Mouse (Mus musculus): ENCODE measurements around the gene Plod3. TPM values are rescaled to one million over a fixed set of nuclear protein-coding genes. Genes with fewer than 3 reads are reported as not detected.
"Not testable (repeated sequence)": the region's sequence is repeated elsewhere in the genome, so short reads cannot be mapped to it uniquely, and the experiment has no call there.

Plod3 gene
- polyA plus RNA-seq (2012; rRNA removed): 36.3 and 39.0 TPM in 2 replicates

- peak; percentile 95 to 98 for DNase-seq (ENCODE audit: extremely low spot score in 1 of 2, low spot score in 1 of 2)
Measured at GRCm38 (mm10) chr5:136986695-136987137, at the start of gene Plod3. Gene Plod3, plus strand, starts transcription at chr5:136987019.

GRCm38 (mm10) chr5:136937621-136938020 is 49.2 kb upstream of the Plod3 start:
- no peak for DNase-seq (ENCODE audit: extremely low spot score in 1 of 2, low spot score in 1 of 2)

GRCm38 (mm10) chr5:136939284-136939683 is 47.5 kb upstream of the Plod3 start:
- no peak for DNase-seq (ENCODE audit: extremely low spot score in 1 of 2, low spot score in 1 of 2)

- not testable (repeated sequence) for DNase-seq (ENCODE audit: extremely low spot score in 1 of 2, low spot score in 1 of 2)
Measured at GRCm38 (mm10) chr5:136940029-136940428, 46.8 kb upstream of the Plod3 start.

GRCm38 (mm10) chr5:136940845-136941560 is 45.8 kb upstream of the Plod3 start:
- no peak for DNase-seq (ENCODE audit: extremely low spot score in 1 of 2, low spot score in 1 of 2)

- DNase-seq (ENCODE audit: extremely low spot score in 1 of 2, low spot score in 1 of 2): no peak
Measured at GRCm38 (mm10) chr5:136942781-136943180, 44.0 kb upstream of the Plod3 start.

GRCm38 (mm10) chr5:136943382-136943781 is 43.4 kb upstream of the Plod3 start:
- no peak for DNase-seq (ENCODE audit: extremely low spot score in 1 of 2, low spot score in 1 of 2)

GRCm38 (mm10) chr5:136945084-136945483 is 41.7 kb upstream of the Plod3 start:
- DNase-seq (ENCODE audit: extremely low spot score in 1 of 2, low spot score in 1 of 2): peak in 1 of 2 experiments; percentile 31

GRCm38 (mm10) chr5:136947874-136948273 is 38.9 kb upstream of the Plod3 start:
- DNase-seq (ENCODE audit: extremely low spot score in 1 of 2, low spot score in 1 of 2): no peak

- DNase-seq (ENCODE audit: extremely low spot score in 1 of 2, low spot score in 1 of 2): not testable (repeated sequence)
Measured at GRCm38 (mm10) chr5:136949551-136950336, 37.1 kb upstream of the Plod3 start.

- no peak for DNase-seq (ENCODE audit: extremely low spot score in 1 of 2, low spot score in 1 of 2)
Measured at GRCm38 (mm10) chr5:136950521-136950920, 36.3 kb upstream of the Plod3 start.

- no peak for DNase-seq (ENCODE audit: extremely low spot score in 1 of 2, low spot score in 1 of 2)
Measured at GRCm38 (mm10) chr5:136952153-136952552, 34.7 kb upstream of the Plod3 start.

GRCm38 (mm10) chr5:136953015-136953414 is 33.8 kb upstream of the Plod3 start, which contains the start of gene Fis1:
Gene Fis1, plus strand, starts transcription at chr5:136953275.
- DNase-seq (ENCODE audit: extremely low spot score in 1 of 2, low spot score in 1 of 2): peak; percentile 93 to 98

GRCm38 (mm10) chr5:136953440-136953951 is 33.3 kb upstream of the Plod3 start:
- peak in 1 of 2 experiments; percentile 59 for DNase-seq (ENCODE audit: extremely low spot score in 1 of 2, low spot score in 1 of 2)

GRCm38 (mm10) chr5:136955622-136956021 is 31.2 kb upstream of the Plod3 start:
- no peak for DNase-seq (ENCODE audit: extremely low spot score in 1 of 2, low spot score in 1 of 2)

GRCm38 (mm10) chr5:136957250-136957649 is 29.6 kb upstream of the Plod3 start:
- no peak for DNase-seq (ENCODE audit: extremely low spot score in 1 of 2, low spot score in 1 of 2)

- DNase-seq (ENCODE audit: extremely low spot score in 1 of 2, low spot score in 1 of 2): no peak
Measured at GRCm38 (mm10) chr5:136958991-136959605, 27.7 kb upstream of the Plod3 start.

GRCm38 (mm10) chr5:136960053-136960452 is 26.8 kb upstream of the Plod3 start:
- DNase-seq (ENCODE audit: extremely low spot score in 1 of 2, low spot score in 1 of 2): no peak

- peak in 1 of 2 experiments; percentile 27 for DNase-seq (ENCODE audit: extremely low spot score in 1 of 2, low spot score in 1 of 2)
Measured at GRCm38 (mm10) chr5:136961334-136961982, 25.4 kb upstream of the Plod3 start.

GRCm38 (mm10) chr5:136961983-136962461 is 24.8 kb upstream of the Plod3 start:
- peak; percentile 86 to 91 for DNase-seq (ENCODE audit: extremely low spot score in 1 of 2, low spot score in 1 of 2)

Measured in frontal cortex, adult 2 months (tissue).